Mouse (Mus musculus) heart, postnatal 0 days (tissue): ENCODE results near the gene Erf. TPM values are rescaled to one million over a fixed set of nuclear protein-coding genes. Genes with fewer than 3 reads are reported as not detected.

Experiments
- ATAC-seq: fragments of 200-750 bp; cut with Nextera tagmentation; 2 replicates; pipeline ENCODE4 v1.8.0; 2017; ENCODE audit warnings: low read depth, moderate number of reproducible peaks, moderate library complexity; ENCODE audit not compliant: insufficient read depth
- DNase-seq: peaks from one replicate; pipeline ENCODE4 v3.0.0-alpha.2; 2016; ENCODE audit warnings: low spot score
- H3K27ac ChIP-seq: fragments of 300-500 bp; sonication (generic); 2 replicates; pipeline ENCODE4 v1.5.1; 2014; ENCODE audit warnings: low read depth, mild to moderate bottlenecking
- H3K27me3 ChIP-seq: fragments of 300-500 bp; sonication (generic); 2 replicates; pipeline ENCODE4 v1.6.1; 2014; ENCODE audit warnings: low read length, mixed read lengths; ENCODE audit not compliant: control insufficient read depth, insufficient read depth
- H3K36me3 ChIP-seq: fragments of 300-500 bp; sonication (generic); replicated peaks from 2 replicates; pipeline ENCODE4 v1.6.1; 2014; ENCODE audit warnings: low read length, mixed read lengths; ENCODE audit not compliant: control insufficient read depth, insufficient read depth
- H3K4me1 ChIP-seq: fragments of 300-500 bp; sonication (generic); 2 replicates; pipeline ENCODE4 v1.6.1; 2014; ENCODE audit warnings: antibody characterized with exemption; ENCODE audit not compliant: control insufficient read depth, insufficient read depth
- H3K4me2 ChIP-seq: fragments of 300-500 bp; sonication (generic); 2 replicates; pipeline ENCODE4 v1.6.1; 2014; ENCODE audit warnings: low read depth, mild to moderate bottlenecking, low read length, moderate library complexity
- H3K4me3 ChIP-seq: fragments of 300-500 bp; sonication (generic); 2 replicates; pipeline ENCODE4 v1.5.1; 2014; ENCODE audit warnings: low read depth, low read length
- H3K9ac ChIP-seq: fragments of 300-500 bp; sonication (generic); replicated peaks from 2 replicates; pipeline ENCODE4 v1.6.1; 2014; ENCODE audit warnings: low read depth, low read length, mixed read lengths
- H3K9me3 ChIP-seq: fragments of 300-500 bp; sonication (generic); replicated peaks from 2 replicates; pipeline ENCODE4 v1.6.1; 2016; ENCODE audit warnings: low read length; ENCODE audit not compliant: control insufficient read depth
- CTCF ChIP-seq: IDR thresholded peaks from 2 replicates; pipeline ENCODE4 v1.5.1; 2016; ENCODE audit warnings: antibody characterized with exemption, control low read depth, low read depth
- EP300 ChIP-seq: IDR thresholded peaks from 2 replicates; pipeline ENCODE4 v1.6.1; 2016; ENCODE audit warnings: antibody characterized with exemption, low read depth
- WGBS: fragments of 180-500 bp; shearing (Covaris S2); extraction: QIAGEN DNeasy Blood & Tissue Kit; methylation state at CpG from one replicate; pipeline ENCODE4 v1.1.7; 2014; 5-methylcytosine and 5-hydroxymethylcytosine counted together
- polyA plus RNA-seq: library from polyadenylated mRNA; unstranded; fragments of >200 nt; fragmentation: Nextera tagmentation; extraction: Ambion mirVana; gene quantifications from 2 replicates; pipeline ENCODE4 v1.2.1, GENCODE M21; 2015
- total RNA-seq: library from RNA; depleted of rRNA; stranded (reverse); fragments of >200 nt; gene quantifications from 2 replicates; pipeline ENCODE4 v1.2.3, GENCODE M21; 2014; ENCODE audit warnings: low replicate concordance

The Erf gene
- total and polyA plus RNA-seq, 2 experiments from 2014 or later, result 7.0 to 66.8 TPM

GRCm38 (mm10) chr7:25218705-25219415, 31.7 kb downstream of the Erf start:
- peak overlapping the region; percentile 85 for H3K4me3 ChIP-seq
- peak; percentile 35 for DNase-seq
- H3K27me3 ChIP-seq, result no peaks in the 10 kb centered on the region
- no peaks in the 10 kb centered on the region for H3K9me3 ChIP-seq
- TF ChIP-seq EP300, result no peak
- no peak for TF ChIP-seq CTCF
- H3K27ac ChIP-seq, result peak overlapping the region; percentile 92
- peak overlapping the region; percentile 94 for H3K4me2 ChIP-seq
- whole genome bisulfite sequencing, result under 1% methylated on average over 53 of the region's 53 CpGs
- H3K4me1 ChIP-seq, result peaks cover 20% of the 10 kb centered on the region
- H3K9ac ChIP-seq, result peak overlapping the region; percentile 70
- ATAC-seq, result 0 out of 2 replicates have a peak, but pooled peaks have one; percentile 12
- H3K36me3 ChIP-seq, result peaks cover 16% of the 10 kb centered on the region; the same call in 1 of the 2 replicates

- WGBS, result 74% methylated on average over 12 of the region's 12 CpGs
- no peak overlapping the region for H3K9ac ChIP-seq
- no peak for TF ChIP-seq CTCF
- TF ChIP-seq EP300, result no peak
- no peak for DNase-seq
- H3K36me3 ChIP-seq, result peaks cover 20% of the 10 kb centered on the region; the same call in 1 of the 2 replicates
- H3K9me3 ChIP-seq, result no peaks in the 10 kb centered on the region
- H3K4me3 ChIP-seq, result no peak overlapping the region
- no peak overlapping the region for H3K27ac ChIP-seq
- no peak for ATAC-seq
- H3K4me2 ChIP-seq, result no peak overlapping the region
- H3K27me3 ChIP-seq, result no peaks in the 10 kb centered on the region
- peaks cover 20% of the 10 kb centered on the region for H3K4me1 ChIP-seq
Measured at GRCm38 (mm10) chr7:25217653-25218395, 32.7 kb downstream of the Erf start.

GRCm38 (mm10) chr7:25214172-25214571, 36.4 kb downstream of the Erf start:
- H3K9me3 ChIP-seq, result no peaks in the 10 kb centered on the region
- no peak overlapping the region for H3K9ac ChIP-seq
- no peaks in the 10 kb centered on the region for H3K27me3 ChIP-seq
- H3K4me3 ChIP-seq, result no peak overlapping the region
- H3K27ac ChIP-seq, result no peak overlapping the region
- no peak for ATAC-seq
- TF ChIP-seq EP300 (no peak), CTCF (no peak)
- peaks cover 6% of the 10 kb centered on the region; the same call in 1 of the 2 replicates for H3K4me1 ChIP-seq
- 97% methylated on average over 2 of the region's 2 CpGs for WGBS
- DNase-seq, result no peak
- peaks cover 45% of the 10 kb centered on the region for H3K36me3 ChIP-seq
- H3K4me2 ChIP-seq, result no peak overlapping the region

- Histone ChIP-seq H3K9me3 (no peaks in the 10 kb centered on the region), H3K27ac (no peak overlapping the region), H3K4me1 (no peaks in the 10 kb centered on the region), H3K9ac (no peak overlapping the region), H3K4me3 (no peak overlapping the region), H3K27me3 (no peaks in the 10 kb centered on the region), H3K36me3 (peaks cover 49% of the 10 kb centered on the region), H3K4me2 (no peak overlapping the region)
- ATAC-seq (no peak), DNase-seq (no peak)
- TF ChIP-seq EP300 (no peak), CTCF (no peak)
- WGBS, result 66% methylated on average over 3 of the region's 3 CpGs
Measured at GRCm38 (mm10) chr7:25213099-25213498, 37.5 kb downstream of the Erf start.

GRCm38 (mm10) chr7:25210482-25210881, 40.1 kb downstream of the Erf start:
- Histone ChIP-seq H3K4me3 (no peak overlapping the region), H3K9me3 (no peaks in the 10 kb centered on the region), H3K27ac (no peak overlapping the region), H3K27me3 (no peaks in the 10 kb centered on the region), H3K36me3 (peaks cover 45% of the 10 kb centered on the region), H3K4me1 (no peaks in the 10 kb centered on the region), H3K4me2 (no peak overlapping the region), H3K9ac (no peak overlapping the region)
- WGBS, result 75% methylated on average over 4 of the region's 4 CpGs
- TF ChIP-seq EP300 (no peak), CTCF (no peak)
- DNase-seq (no peak), ATAC-seq (no peak)
